Mouse (Mus musculus) spleen, postnatal 4 days (tissue): ENCODE data around the gene Psme2.
A peak's percentile ranks its signal among the peaks of the same experiment; 100 is the strongest.

Source experiments
- DNase-seq, 2 experiments: peaks; one replicate each; pipeline ENCODE4 v3.0.0; 2022; ENCODE audit warnings: low spot score in 2 of 2

Gene Psme2

GRCm38 (mm10) chr14:55590748-55591330, at the start of gene Psme2:
Psme2 (minus strand) TSS chr14:55591113.
- DNase-seq = peak; percentile 83 to 87

DNA sequence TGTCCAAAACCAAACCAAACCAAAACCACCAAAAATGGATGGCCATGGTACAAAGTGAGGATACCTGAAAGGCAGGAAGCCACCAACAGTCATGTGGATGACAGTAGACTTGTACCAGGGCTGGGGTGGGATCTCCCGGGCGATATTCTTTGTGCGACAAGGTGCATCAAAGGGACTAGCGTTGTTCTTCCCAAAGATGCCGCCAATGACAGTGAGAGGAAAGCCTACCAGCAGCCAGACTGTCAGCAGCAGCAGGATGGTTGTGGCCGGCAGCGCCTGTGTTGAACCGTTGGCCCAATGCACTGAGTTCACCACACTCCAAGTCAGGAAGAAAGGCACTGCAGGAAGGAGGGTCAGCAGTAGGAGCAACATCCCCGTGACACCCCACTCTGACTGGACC, 46.9 kb upstream of the Psme2 start, which contains the start of gene Gm49378:
Gene Gm49378 (minus strand): TSS at position 101 of the 400 bp plus-strand sequence.
- DNase-seq = peak in 1 of 2 experiments; percentile 55

GRCm38 (mm10) chr14:55635523-55636007, 44.7 kb upstream of the Psme2 start, which contains the start of gene Ipo4:
Ipo4 (minus strand) TSS chr14:55635957.
- DNase-seq = peak; percentile 76 to 87

DNA sequence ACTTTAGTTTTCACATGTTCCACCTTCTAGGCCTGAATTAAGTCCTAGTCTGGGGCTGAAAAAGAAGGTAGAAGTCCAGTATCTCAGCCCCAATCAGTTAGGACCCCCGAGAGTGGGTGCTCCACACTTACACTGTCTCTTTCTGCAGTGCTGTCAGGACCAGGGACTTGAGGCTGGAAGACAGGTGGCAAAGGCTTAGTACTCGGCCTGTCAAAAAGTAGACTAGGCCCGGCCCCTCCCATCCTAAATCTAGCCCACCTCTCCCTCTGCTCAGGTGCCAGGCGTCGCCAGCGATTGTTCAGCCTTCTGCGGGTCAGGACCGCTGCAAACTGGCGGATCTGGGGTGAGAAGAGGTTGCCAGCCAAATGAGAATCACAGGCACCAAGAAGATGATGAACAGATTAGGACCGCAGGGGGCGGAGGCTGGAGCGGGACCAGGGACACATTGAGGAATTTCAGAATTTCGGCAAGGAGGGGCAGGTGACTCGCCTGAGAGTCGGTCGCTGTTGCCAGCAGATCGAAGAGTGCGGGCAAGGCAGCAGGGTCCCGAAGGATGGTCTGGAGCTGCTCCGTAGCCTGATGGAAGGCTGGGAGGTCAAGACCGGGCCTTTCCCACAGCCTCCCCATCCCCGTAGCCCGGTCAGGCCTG, 44.1 kb upstream of the Psme2 start:
- no peak for DNase-seq

- DNase-seq = peak; percentile 73 to 92
Observed at GRCm38 (mm10) chr14:55629312-55629711, 38.4 kb upstream of the Psme2 start.

DNA sequence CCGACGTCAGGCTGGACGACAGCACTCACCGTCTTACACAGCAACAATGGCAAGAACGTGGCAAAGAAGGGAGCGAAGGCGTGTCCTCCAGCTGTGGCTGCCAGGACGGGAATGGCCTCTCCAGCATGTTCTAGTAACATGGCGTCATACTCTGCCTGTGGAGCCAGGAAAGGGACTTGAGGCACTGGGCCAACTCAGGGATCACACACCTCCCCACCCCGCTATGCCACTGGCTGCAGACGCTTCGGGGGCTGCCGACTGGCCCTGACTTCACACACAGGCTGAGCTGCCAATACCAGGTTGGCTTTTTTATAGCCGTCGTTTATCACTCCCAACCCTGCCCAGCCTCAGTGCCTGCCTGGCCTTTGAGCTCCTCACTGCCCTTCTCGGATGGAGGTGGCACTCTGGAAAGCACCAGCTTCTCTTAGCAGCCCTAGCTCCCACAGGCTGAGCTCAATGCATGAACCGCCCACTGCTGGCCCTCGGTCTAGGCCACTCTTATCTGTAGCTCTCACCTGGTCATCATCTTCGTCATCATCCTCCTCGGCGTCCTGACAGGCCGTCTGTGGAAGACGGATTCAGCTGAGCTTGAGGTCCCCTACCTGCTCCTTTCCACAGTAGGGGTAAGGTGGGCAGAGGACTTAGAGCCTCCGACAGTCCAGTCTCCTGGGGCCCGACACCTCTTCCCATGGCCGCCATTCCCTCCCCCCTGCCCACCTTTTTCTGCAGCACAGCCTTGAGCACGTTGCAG, 37.3 kb upstream of the Psme2 start:
- peak in 1 of 2 experiments; percentile 64 for DNase-seq

DNA sequence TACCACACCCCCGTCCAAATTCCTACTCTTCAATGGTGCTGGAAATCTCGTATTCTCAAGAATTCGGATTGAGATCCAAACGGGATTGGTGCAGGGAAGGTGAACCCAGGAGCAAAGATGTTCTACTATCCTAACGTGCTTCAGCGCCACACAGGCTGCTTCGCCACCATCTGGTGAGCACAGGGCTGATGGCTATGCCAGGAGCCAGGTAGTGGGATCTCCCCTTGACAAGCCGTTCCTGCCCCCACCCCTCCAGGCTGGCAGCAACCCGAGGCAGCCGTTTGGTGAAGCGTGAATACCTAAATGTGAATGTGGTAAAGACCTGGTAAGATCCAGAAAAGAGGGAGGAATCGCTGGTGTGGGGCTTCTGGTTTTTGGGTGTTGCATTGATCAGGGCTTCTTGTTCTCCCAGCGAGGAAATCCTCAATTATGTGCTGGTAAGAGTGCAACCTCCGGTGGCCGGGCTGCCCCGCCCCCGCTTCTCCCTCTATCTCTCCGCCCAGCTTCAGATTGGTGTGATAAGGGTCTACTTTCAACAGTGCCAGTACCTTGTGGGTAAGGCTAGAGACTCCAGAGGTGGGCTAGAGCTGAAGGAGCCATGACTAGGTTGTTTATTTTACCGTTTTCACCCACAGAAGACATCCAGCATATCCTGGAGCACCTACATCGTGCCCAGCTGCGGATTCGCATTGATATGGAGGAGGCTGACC, 27.7 kb upstream of the Psme2 start:
- peak; percentile 58 to 64 for DNase-seq

- DNase-seq = peak in 1 of 2 experiments; percentile 34
Observed at GRCm38 (mm10) chr14:55617822-55618221, 26.9 kb upstream of the Psme2 start, which contains the start of gene Rec8. Rec8 (plus strand) TSS chr14:55618037.

GRCm38 (mm10) chr14:55616844-55617243, 25.9 kb upstream of the Psme2 start:
- DNase-seq = no peak

GRCm38 (mm10) chr14:55615876-55616275, 25.0 kb upstream of the Psme2 start:
- DNase-seq = no peak

DNA sequence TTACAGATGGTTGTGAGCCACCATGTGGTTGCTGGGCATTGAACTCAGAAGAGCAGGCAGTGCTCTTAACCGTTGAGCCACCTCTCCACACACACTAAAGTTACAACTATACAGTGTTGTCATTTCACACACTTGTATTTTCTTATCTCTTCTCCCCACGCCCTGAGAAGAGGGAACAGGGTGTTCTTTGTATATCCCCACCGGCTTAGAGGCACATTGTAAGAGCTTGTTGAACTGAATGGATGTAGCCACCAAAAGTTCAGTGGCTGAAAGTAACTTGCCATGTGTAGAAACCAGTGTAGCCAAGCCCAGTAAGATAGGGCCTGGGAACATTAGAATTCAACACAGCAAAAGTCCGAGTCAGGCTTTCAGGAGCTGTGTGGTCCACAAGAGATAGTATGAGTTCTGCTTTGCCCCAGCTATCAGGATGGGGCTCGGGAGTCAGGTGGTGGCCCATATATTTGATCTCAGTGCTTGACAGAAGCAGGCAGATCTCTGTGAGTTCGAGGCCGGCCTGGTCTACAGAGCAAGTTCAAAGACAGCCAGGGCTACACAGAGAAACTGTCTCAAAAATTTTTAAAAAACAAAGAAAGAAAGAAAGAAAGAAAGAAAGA, 23.8 kb upstream of the Psme2 start:
- peak in 1 of 2 experiments; percentile 65 for DNase-seq

- no peak for DNase-seq
Observed at GRCm38 (mm10) chr14:55613346-55613745, 22.4 kb upstream of the Psme2 start.

DNA sequence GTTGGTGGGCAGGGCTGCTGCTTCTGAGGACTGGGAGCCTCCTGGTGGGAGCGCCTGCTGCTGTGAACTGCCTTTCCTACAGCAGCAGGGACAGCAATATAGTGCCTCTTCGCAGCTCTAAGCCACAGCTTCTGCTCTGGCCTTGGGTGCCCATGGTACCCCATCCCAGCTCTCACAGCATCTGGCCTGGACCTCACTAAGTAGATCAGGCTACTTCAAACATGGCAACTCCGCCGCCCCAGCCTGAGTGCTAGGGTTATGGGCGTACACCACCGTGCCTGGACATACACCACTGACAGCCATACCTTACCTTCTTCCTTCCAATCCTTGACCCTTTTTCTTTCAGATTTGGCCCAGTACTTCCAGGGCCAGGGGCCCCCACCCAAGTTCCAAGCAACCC, 17.4 kb upstream of the Psme2 start:
- DNase-seq = no peak

- no peak for DNase-seq
Observed at GRCm38 (mm10) chr14:55605743-55606459, 15.0 kb upstream of the Psme2 start.

GRCm38 (mm10) chr14:55604823-55605222, 13.9 kb upstream of the Psme2 start:
- DNase-seq = no peak

GRCm38 (mm10) chr14:55603633-55604576, 13.0 kb upstream of the Psme2 start:
- DNase-seq = peak; percentile 95

- no peak for DNase-seq
Observed at GRCm38 (mm10) chr14:55603271-55603632, 12.3 kb upstream of the Psme2 start, which contains the start of gene Irf9. Irf9 (plus strand) TSS chr14:55603571.

GRCm38 (mm10) chr14:55598521-55599390, 7.8 kb upstream of the Psme2 start:
- DNase-seq = no peak
